In genomic region chr10:41403893-41404612, GRCm38 (mm10) we compare ENCODE assay signal across 10 mouse cellular contexts. TPM values are rescaled to one million over a fixed set of nuclear protein-coding genes. Genes with fewer than 3 reads are reported as not detected.
DNase-seq lines count a peak whose midpoint lies in the region.
"Had no signal": no experiment of that assay in that cellular context is flagged by ENCODE, and none has a peak within 500 bp of the region (broad histone marks: within the 10 kb centered on the region; RNA-seq: fewer than 3 reads in every experiment).

No protein-coding gene starts in this region.

- peak; percentile 10 to 26 for DNase-seq in cerebellum, postnatal 10 days
- DNase-seq in cerebellum, adult 9-10 months = no peak
- DNase-seq in kidney, adult 9 months = peak; percentile 17
- DNase-seq in kidney, postnatal 10 days = no peak
- peak; percentile 37 for DNase-seq in 3T3-L1 (ENCODE audit: low read depth, low spot score)
- DNase-seq in fibroblast of lung, adult 2 months (ENCODE audit: low read depth) = peak; percentile 13
- no peak for DNase-seq in cerebellum, adult 9-11 months
- DNase-seq in urinary bladder, adult 2 months (ENCODE audit: low spot score) = no peak
- DNase-seq: kidney, adult 11 months; left cerebral cortex, postnatal 4 days had no signal

RNA-seq across cellular contexts. Expression of gene Zbtb24, which starts 46.1 kb away (rescaled TPM):
- polyA plus RNA-seq in urinary bladder, adult 2 months (2012; rRNA removed) = 15.8 and 17.4 TPM in 2 replicates

Comparison
In these comparisons a context has a peak if more than half of its experiments do, and no peak if none do; other contexts are left out.
1. DNase-seq: peak in cerebellum, postnatal 10 days (2 of 2), kidney, adult 9 months (single experiment), 3T3-L1 (single experiment) and fibroblast of lung, adult 2 months (single experiment); none in cerebellum, adult 9-10 months (single experiment), kidney, postnatal 10 days (single experiment), cerebellum, adult 9-11 months (single experiment) and urinary bladder, adult 2 months (single experiment).